Mouse (Mus musculus) heart, postnatal 0 days (tissue): ENCODE results near the gene Specc1.

ENCODE experiments used
- CTCF ChIP-seq: IDR thresholded peaks from 2 replicates; pipeline ENCODE4 v1.5.1; 2016; ENCODE audit warnings: antibody characterized with exemption, control low read depth, low read depth
- EP300 ChIP-seq: IDR thresholded peaks from 2 replicates; pipeline ENCODE4 v1.6.1; 2016; ENCODE audit warnings: antibody characterized with exemption, low read depth

DNA sequence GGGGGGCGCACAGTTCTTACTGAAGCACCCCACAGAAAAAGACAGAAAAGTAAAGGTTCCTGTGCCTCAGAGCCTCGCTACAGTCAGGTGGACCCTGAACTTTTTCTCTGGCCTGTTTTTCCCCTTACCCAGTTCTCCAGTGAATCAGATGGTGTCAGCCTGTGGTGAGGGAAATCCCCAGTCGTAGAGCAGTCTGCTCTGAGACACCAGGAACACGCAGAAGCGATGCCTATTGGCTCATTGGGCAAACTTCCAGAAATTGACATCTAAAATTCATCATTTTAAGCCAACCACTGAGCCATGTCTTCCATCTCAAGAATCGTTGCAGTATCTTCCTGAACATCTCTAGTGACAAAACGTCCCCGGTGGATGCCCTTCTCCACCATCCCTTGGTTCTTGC is 230.5 kb downstream of the Specc1 start:
- TF ChIP-seq EP300: no peak
- TF ChIP-seq CTCF: no peak
